Mouse (Mus musculus) small intestine, adult 10 weeks (tissue): ENCODE results near the gene Prph. TPM values are rescaled to one million over a fixed set of nuclear protein-coding genes. Genes with fewer than 3 reads are reported as not detected.

Experiments
- polyA plus RNA-seq: library from polyadenylated mRNA; stranded (reverse); fragments of 350-450 nt; fragmentation: Illumina TruSeq; extraction: RNeasy Lipid Tissue Mini Kit (QIAGEN cat#74804); gene quantifications from one replicate; pipeline ENCODE4 v1.2.3, GENCODE M21; 2014; ENCODE audit warnings: low replicate concordance

Gene Prph
- 0.45 TPM for polyA plus RNA-seq

DNA sequence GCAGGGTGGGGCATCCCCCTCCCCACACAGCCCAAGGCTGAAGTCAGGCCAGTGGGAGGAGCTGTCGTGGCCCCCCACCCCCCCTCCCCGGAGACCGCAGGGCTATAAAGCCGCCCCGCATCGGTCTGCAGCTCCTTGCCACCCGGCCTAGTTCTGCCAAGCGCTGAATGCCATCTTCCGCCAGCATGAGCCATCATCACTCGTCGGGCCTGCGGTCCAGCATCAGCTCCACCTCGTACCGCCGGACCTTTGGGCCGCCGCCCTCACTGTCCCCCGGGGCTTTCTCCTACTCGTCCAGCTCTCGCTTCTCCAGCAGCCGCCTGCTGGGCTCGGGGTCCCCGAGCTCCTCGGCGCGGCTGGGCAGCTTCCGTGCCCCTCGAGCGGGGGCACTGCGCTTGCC lies at the start of gene Prph:
TSS of gene Prph (plus strand) at position 135 of the 400 bp plus-strand sequence.

DNA sequence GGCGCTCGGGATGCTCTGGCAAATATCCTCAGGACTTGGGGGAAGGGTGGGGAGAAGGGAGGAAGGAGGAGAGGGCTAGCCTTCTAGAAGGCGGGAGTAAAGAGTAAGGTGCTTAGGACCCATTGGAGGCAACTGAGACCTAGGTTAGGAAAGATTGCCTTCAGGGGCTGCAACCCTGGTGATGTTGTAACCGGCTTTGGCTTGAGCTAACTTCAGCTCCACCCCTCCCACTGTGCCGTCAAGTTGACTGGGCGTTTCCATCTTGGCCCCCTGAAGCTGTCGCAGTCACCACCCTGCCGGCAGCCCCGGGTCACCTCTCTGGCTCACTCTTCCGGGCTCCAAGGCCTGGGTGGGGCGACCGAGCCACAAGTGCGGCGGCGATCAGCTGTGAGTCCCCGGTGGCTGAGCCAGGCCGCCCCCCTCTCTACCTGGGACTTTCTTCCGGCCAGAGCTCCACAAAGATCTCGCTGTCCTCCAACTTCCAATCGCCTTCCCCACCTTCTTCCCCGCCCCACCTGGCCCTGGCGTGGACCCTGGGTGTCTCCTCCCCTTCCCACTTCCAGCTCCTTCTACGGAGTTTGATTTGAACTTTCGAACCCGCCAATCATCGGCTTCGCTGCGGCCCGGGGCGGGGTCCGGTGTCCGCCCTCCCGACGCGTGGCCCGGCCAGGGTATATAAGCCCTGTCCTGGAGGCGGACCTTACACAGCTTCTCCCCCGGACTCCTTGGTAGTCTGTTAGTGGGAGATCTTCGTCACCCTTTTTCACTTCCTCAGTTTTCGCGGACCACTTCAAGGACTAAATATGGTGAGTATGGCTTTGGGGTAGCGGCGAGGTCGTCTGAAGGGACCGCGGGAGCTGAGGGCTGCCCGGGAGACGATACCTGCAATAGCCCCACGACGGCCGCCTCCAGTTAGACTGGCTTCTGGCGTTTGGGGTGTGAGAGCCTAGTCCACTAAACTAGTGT lies 25.1 kb upstream of the Prph start, which contains the start of gene Tuba1c:
TSS of gene Tuba1c (plus strand) at position 273 of the 966 bp plus-strand sequence.

DNA sequence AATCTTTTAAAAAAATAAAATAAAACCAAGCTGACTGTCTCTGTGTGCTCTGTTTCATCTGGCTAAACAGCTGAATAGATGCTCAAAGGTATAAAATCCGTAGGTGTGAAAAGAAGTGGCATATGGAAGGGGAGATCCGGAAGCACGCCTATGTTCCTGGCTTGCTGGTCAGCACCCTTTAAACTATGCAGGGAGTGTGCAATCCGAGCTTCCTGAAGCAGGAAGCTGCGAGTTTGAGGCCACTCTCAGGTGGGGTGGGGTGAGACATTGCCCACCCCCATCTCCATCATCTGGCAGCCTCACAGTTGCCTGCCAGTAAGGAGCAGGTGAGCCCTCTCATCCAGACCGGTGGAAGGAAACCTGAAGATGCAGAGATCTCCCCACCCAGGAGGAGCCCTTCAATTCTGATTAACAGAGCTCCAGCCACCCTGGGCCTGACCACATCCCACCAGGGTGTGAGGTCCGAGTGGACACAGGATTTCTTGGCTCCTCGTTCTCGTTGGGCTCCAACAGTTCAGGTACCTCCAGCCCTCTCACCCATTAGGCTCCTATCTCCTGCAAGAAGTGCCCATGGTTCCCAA lies 19.1 kb downstream of the Prph start, which contains the start of gene Troap:
TSS of gene Troap (plus strand) at position 557 of the 581 bp plus-strand sequence.

DNA sequence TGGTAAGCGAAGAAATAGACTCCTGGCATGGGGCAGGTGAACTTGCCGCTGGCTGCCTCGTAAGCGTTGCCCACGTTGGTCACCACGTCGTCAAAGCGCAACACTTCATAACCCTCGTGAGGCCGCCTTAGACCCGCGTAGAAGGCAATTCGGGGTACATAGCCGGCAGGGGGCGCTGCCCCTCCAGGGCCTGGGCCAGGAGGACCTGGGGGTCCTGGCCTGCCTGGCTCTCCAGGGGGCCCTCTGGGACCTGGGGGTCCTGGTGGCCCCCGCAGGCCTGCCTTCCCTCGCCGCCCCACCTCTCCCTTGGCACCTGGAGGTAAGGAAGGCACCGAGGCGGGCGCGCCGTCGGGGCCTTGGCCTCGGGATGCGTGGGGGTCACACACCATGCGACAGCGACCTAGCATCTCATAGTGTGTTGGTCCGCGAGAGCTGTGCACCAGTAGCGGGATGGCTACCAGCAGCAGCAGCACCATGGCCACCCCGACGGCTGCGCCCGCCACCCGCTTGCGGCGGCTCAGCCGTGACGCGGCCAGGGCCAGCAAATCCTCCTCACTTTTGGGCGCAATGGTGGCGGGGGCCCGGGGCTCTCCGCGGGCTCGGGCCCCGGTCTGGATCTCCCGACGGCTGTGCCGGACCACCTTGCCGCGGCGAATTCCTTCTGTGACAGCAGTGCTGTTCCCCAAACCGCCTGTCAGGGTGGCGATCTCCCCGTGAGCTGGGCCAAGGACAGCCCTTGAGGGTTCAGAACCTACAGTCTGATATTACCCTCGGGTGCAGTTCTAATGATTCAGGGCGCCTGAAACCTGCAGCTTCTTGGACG lies 32.5 kb downstream of the Prph start, which contains the start of gene C1ql4:
TSS of gene C1ql4 (minus strand) at position 565 of the 823 bp plus-strand sequence.

DNA sequence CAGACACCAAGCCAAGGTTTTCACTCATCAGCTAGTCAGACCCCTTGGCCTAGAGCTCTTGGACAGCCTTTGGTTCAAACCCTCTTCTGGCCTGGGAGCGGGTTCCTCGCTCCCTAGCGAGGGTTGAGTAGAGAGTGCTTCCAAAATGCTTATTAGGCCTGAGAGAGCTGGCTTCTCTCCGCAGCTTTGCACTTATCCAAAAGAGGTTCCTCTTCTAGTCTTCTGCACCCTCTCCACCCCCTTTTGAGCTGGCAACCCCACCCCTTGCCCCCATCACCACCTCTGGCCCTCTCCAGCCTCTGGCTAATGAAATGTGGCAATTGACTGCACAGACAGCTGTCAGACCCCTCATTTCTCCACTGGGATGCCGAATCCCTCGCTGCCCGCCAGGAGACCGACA lies 37.9 kb downstream of the Prph start, which contains the start of gene Dnajc22:
TSS of gene Dnajc22 (plus strand) at position 301 of the 400 bp plus-strand sequence.

Other genes with a start within 250 kb of the Prph start
- not detected for gene Ddn, start 245.7 kb upstream of the Prph start, polyA plus RNA-seq
- 25.9 TPM for gene Prkag1, start 223.7 kb upstream of the Prph start, polyA plus RNA-seq
- 1.7 TPM for gene Kmt2d, start 184.0 kb upstream of the Prph start, polyA plus RNA-seq
- gene Rhebl1, start 160.6 kb upstream of the Prph start, polyA plus RNA-seq, result 13.2 TPM
- not detected for gene Dhh, start 156.6 kb upstream of the Prph start, polyA plus RNA-seq
- 4.2 TPM for gene Lmbr1l, start 136.9 kb upstream of the Prph start, polyA plus RNA-seq
- 12.4 TPM for gene Tuba1b, start 120.6 kb upstream of the Prph start, polyA plus RNA-seq
- not detected for gene Gm49450, start 101.6 kb upstream of the Prph start, polyA plus RNA-seq
- 18.2 TPM for gene Tuba1a, start 101.5 kb upstream of the Prph start, polyA plus RNA-seq
- gene Tuba1c, start 25.3 kb upstream of the Prph start, polyA plus RNA-seq, result 10.2 TPM
- 0.71 TPM for gene Troap, start 19.4 kb downstream of the Prph start, polyA plus RNA-seq
- not detected for gene C1ql4, start 32.6 kb downstream of the Prph start, polyA plus RNA-seq
- gene Dnajc22, start 38.0 kb downstream of the Prph start, polyA plus RNA-seq, result 11.9 TPM
- 11.5 TPM for gene Spats2, start 70.7 kb downstream of the Prph start, polyA plus RNA-seq
- not detected for gene Kcnh3, start 169.7 kb downstream of the Prph start, polyA plus RNA-seq
- gene Mcrs1, start 196.8 kb downstream of the Prph start, polyA plus RNA-seq, result not detected
- gene Prpf40b, start 239.9 kb downstream of the Prph start, polyA plus RNA-seq, result 1.1 TPM
- not detected for gene Fam186b, start 240.7 kb downstream of the Prph start, polyA plus RNA-seq